Mouse (Mus musculus): ENCODE measurements around the gene Tars2. TPM values are rescaled to one million over a fixed set of nuclear protein-coding genes. Genes with fewer than 3 reads are reported as not detected.

Tars2 gene
- total and polyA plus RNA-seq, 3 experiments: 52.3 to 69.7 (median 69.0) TPM

DNA sequence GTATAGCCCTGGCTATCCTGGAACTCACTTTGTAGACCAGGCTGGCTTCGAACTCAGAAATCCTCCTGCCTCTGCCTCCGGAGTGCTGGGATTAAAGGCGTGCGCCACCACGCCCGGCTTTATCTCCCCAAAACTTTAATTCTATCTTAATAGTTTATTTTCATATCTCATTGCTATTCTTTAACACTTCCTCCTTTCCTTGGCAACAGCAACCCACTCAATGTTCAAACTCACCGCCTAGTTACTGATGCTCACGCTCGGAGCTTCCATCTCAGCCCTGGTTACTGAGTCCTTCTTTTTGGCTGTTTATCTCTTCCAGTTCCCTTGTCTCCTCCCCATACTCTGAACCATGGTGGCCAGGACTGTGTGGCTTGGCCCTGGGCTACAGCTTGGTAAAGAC lies 27.7 kb downstream of the Tars2 start:
- Histone ChIP-seq H3K9me3 (replicated peaks) (no peaks in the 10 kb centered on the region), H3K4me3 (ENCODE audit: low read depth, low read length) (no peak overlapping the region; the same call in 1 of the 2 replicates), H3K4me1 (ENCODE audit: insufficient read depth, low read depth, low read length) (peaks cover 73% of the 10 kb centered on the region), H3K27me3 (ENCODE audit: insufficient read depth, low read length) (no peaks in the 10 kb centered on the region), H3K36me3 (replicated peaks) (peaks cover 33% of the 10 kb centered on the region)
- ATAC-seq (ENCODE audit: extremely low read depth, insufficient number of reproducible peaks, low FRiP score, poor library complexity, severe bottlenecking): no peak
- no peak for TF ChIP-seq GATA2 (IDR thresholded peaks at IDR 0.05; ENCODE audit: borderline replicate concordance, low read depth, low read length)
- TF ChIP-seq POLR2AphosphoS5 (IDR thresholded peaks at IDR 0.05; ENCODE audit: insufficient replicate concordance, low read depth, low read length): no peak
- TF ChIP-seq CTCF (IDR thresholded peaks at IDR 0.05; ENCODE audit: low read depth, low read length): no peak
- no peak for TF ChIP-seq GATA1 (IDR thresholded peaks at IDR 0.05; ENCODE audit: borderline replicate concordance, low read length)
- TF ChIP-seq TAL1 (conservative IDR thresholded peaks at IDR 0.05; ENCODE audit: low read depth, low read length): no peak
- no peak for DNase-seq (ENCODE audit: low spot score)

DNA sequence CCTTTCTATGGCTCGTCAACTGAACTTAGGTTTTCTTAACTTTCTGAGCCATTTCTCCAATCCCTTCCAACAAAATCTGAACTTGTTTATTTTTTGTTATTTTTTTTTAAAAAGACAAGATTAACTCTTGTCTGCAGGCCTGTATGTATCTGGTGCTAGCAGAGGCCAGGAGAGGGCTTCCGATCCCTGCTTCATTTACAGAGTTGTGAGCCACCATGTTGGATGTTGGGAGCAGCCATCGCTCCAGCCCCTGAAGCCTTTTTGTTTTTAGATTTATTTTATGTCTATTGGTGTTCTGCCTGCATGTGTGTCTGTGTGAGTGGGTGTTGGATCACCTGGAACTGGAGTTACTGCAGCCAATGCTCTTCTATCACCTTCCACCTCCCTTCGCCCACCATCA lies 28.2 kb downstream of the Tars2 start:
- H3K4me3 ChIP-seq (ENCODE audit: low read depth, low read length): no peak overlapping the region
- peaks cover 72% of the 10 kb centered on the region for H3K4me1 ChIP-seq (ENCODE audit: insufficient read depth, low read depth, low read length)

DNA sequence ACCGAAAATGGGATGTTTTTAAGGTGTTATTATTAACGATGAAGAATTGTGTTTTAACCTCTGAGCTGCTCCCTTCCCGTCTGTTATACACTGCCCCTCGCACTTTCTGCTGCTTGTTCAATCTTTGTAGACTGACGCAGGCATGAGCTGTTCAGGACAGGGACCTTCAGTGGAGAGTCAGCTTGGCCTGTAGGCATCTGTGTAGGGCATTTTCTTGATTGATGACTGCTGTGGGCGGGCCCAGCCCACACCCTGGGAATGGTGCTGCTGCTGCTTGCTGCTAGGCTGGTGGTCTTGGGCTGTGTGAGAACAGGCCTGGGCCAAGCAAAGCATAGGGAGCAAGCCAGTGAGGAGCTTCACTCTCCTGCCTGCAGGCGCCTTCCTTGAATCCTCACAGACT lies 29.6 kb downstream of the Tars2 start:
- Histone ChIP-seq H3K36me3 (replicated peaks) (peaks cover 14% of the 10 kb centered on the region), H3K9me3 (replicated peaks) (no peaks in the 10 kb centered on the region), H3K4me3 (ENCODE audit: low read depth, low read length) (no peak overlapping the region), H3K27me3 (ENCODE audit: insufficient read depth, low read length) (no peaks in the 10 kb centered on the region), H3K4me1 (ENCODE audit: insufficient read depth, low read depth, low read length) (peaks cover 64% of the 10 kb centered on the region)
- DNase-seq (ENCODE audit: low spot score) (no peak), ATAC-seq (ENCODE audit: extremely low read depth, insufficient number of reproducible peaks, low FRiP score, poor library complexity, severe bottlenecking) (no peak)
- TF ChIP-seq GATA1 (IDR thresholded peaks at IDR 0.05; ENCODE audit: borderline replicate concordance, low read length) (no peak), POLR2AphosphoS5 (IDR thresholded peaks at IDR 0.05; ENCODE audit: insufficient replicate concordance, low read depth, low read length) (no peak)

More for the DNA sequence above, 28.2 kb downstream of the Tars2 start:
- no peaks in the 10 kb centered on the region for H3K9me3 ChIP-seq (replicated peaks)
- no peak for DNase-seq (ENCODE audit: low spot score)
- TF ChIP-seq CTCF (IDR thresholded peaks at IDR 0.05; ENCODE audit: low read depth, low read length) (no peak), TAL1 (conservative IDR thresholded peaks at IDR 0.05; ENCODE audit: low read depth, low read length) (no peak), GATA2 (IDR thresholded peaks at IDR 0.05; ENCODE audit: borderline replicate concordance, low read depth, low read length) (no peak), POLR2AphosphoS5 (IDR thresholded peaks at IDR 0.05; ENCODE audit: insufficient replicate concordance, low read depth, low read length) (no peak), GATA1 (IDR thresholded peaks at IDR 0.05; ENCODE audit: borderline replicate concordance, low read length) (no peak)
- H3K36me3 ChIP-seq (replicated peaks): peaks cover 28% of the 10 kb centered on the region
- H3K27me3 ChIP-seq (ENCODE audit: insufficient read depth, low read length): no peaks in the 10 kb centered on the region
- ATAC-seq (ENCODE audit: extremely low read depth, insufficient number of reproducible peaks, low FRiP score, poor library complexity, severe bottlenecking): no peak

DNA sequence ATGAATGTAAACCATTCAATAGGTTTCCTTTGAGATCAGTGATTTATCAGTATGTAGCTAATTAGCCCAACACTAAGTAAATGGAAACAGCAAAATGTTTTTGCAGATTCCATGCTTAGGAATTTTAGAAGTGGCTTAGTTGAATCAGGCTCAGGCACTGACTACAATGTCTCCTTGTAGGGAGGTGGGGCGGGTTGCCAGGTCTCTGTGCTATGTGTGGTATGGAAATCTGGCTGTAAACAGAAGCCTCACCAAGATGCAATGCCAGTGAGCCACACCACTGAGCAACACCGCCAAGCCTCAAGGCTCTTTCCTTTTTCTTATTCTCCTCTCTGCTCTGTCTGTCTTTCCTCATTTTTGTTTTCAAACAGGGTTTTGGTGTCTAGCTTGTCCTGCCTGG lies 31.1 kb downstream of the Tars2 start:
- ATAC-seq (ENCODE audit: extremely low read depth, insufficient number of reproducible peaks, low FRiP score, poor library complexity, severe bottlenecking) (no peak), DNase-seq (ENCODE audit: low spot score) (no peak)
- no peaks in the 10 kb centered on the region for H3K9me3 ChIP-seq (replicated peaks)
- no peak overlapping the region for H3K4me3 ChIP-seq (ENCODE audit: low read depth, low read length)
- no peak for TF ChIP-seq GATA2 (IDR thresholded peaks at IDR 0.05; ENCODE audit: borderline replicate concordance, low read depth, low read length)
- no peak for TF ChIP-seq GATA1 (IDR thresholded peaks at IDR 0.05; ENCODE audit: borderline replicate concordance, low read length)
- TF ChIP-seq CTCF (IDR thresholded peaks at IDR 0.05; ENCODE audit: low read depth, low read length): no peak
- TF ChIP-seq TAL1 (conservative IDR thresholded peaks at IDR 0.05; ENCODE audit: low read depth, low read length): no peak
- TF ChIP-seq POLR2AphosphoS5 (IDR thresholded peaks at IDR 0.05; ENCODE audit: insufficient replicate concordance, low read depth, low read length): no peak
- H3K36me3 ChIP-seq (replicated peaks): peaks cover 3% of the 10 kb centered on the region
- peaks cover 48% of the 10 kb centered on the region for H3K4me1 ChIP-seq (ENCODE audit: insufficient read depth, low read depth, low read length)
- no peaks in the 10 kb centered on the region for H3K27me3 ChIP-seq (ENCODE audit: insufficient read depth, low read length)

DNA sequence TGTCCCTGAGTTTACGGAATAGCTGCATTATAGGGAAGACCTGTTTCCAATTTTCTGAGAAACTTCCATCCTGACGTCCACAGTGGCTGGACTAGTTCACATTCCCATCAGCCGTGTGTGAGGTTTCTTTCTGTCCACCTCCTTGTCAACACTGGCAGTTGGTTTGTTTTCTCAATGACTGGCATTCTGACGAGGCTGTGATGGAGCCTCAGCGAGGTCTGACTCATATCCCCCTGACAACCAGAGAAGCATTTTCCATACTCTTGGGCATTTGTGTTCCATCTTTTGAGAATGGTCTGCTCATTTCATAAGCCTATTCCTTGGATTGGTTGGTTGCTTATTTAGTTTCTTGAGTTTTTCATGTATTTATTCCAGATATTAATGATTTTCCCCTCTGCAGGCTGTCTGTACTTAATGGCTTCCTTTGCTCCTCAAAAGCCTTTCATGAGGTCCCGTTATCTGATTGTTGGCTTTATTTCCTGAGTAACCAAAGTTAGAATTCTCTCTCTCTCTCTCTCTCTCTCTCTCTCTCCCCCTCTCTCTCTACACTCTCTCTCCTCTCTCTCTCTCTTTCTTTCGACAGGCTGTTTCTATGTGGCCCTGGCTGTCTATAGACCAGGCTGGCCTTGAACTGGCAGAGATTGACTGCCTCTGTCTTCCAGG lies 33.2 kb downstream of the Tars2 start:
- DNase-seq (ENCODE audit: low spot score): no peak
- Histone ChIP-seq H3K4me3 (ENCODE audit: low read depth, low read length) (no peak overlapping the region), H3K27me3 (ENCODE audit: insufficient read depth, low read length) (no peaks in the 10 kb centered on the region), H3K9me3 (replicated peaks) (no peaks in the 10 kb centered on the region), H3K36me3 (replicated peaks) (no peaks in the 10 kb centered on the region), H3K4me1 (ENCODE audit: insufficient read depth, low read depth, low read length) (peaks cover 39% of the 10 kb centered on the region)
- TF ChIP-seq GATA2 (IDR thresholded peaks at IDR 0.05; ENCODE audit: borderline replicate concordance, low read depth, low read length) (no peak), POLR2AphosphoS5 (IDR thresholded peaks at IDR 0.05; ENCODE audit: insufficient replicate concordance, low read depth, low read length) (no peak), GATA1 (IDR thresholded peaks at IDR 0.05; ENCODE audit: borderline replicate concordance, low read length) (no peak), CTCF (IDR thresholded peaks at IDR 0.05; ENCODE audit: low read depth, low read length) (no peak), TAL1 (conservative IDR thresholded peaks at IDR 0.05; ENCODE audit: low read depth, low read length) (no peak)
- ATAC-seq (ENCODE audit: extremely low read depth, insufficient number of reproducible peaks, low FRiP score, poor library complexity, severe bottlenecking): no peak

DNA sequence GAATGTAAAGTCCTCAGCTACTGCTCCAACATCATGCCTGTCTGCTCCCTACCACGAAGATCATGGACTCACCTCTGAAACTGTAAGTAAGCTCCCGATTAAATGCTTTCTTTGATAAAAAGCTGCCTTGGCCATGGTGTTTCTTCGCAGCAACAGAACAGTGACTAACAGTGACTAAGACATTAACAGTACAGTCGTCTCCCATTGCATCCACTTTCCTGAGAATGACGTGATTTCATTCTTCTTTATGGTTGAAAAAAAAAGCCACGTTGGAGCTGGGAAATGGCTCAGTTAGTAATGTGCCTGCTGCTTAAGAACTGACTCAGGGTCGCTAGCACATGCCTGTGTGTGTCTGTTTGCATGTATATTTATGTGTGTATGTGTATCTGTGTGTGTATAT lies 34.1 kb downstream of the Tars2 start:
- Histone ChIP-seq H3K9me3 (replicated peaks) (no peaks in the 10 kb centered on the region), H3K4me3 (ENCODE audit: low read depth, low read length) (no peak overlapping the region), H3K4me1 (ENCODE audit: insufficient read depth, low read depth, low read length) (peaks cover 40% of the 10 kb centered on the region), H3K36me3 (replicated peaks) (no peaks in the 10 kb centered on the region), H3K27me3 (ENCODE audit: insufficient read depth, low read length) (no peaks in the 10 kb centered on the region)
- no peak for DNase-seq (ENCODE audit: low spot score)
- no peak for TF ChIP-seq CTCF (IDR thresholded peaks at IDR 0.05; ENCODE audit: low read depth, low read length)
- no peak for TF ChIP-seq GATA1 (IDR thresholded peaks at IDR 0.05; ENCODE audit: borderline replicate concordance, low read length)
- TF ChIP-seq GATA2 (IDR thresholded peaks at IDR 0.05; ENCODE audit: borderline replicate concordance, low read depth, low read length): no peak
- TF ChIP-seq POLR2AphosphoS5 (IDR thresholded peaks at IDR 0.05; ENCODE audit: insufficient replicate concordance, low read depth, low read length): no peak
- TF ChIP-seq TAL1 (conservative IDR thresholded peaks at IDR 0.05; ENCODE audit: low read depth, low read length): no peak
- ATAC-seq (ENCODE audit: extremely low read depth, insufficient number of reproducible peaks, low FRiP score, poor library complexity, severe bottlenecking): no peak

Data from G1E (cell line).